Mouse (Mus musculus) heart, embryonic 13.5 days (tissue): ENCODE measurements at regions not wholly inside any gene's neighbourhood (a gene's known extent, or its start where the extent isn't known, plus 50 kb on each side); places are given as distances from the start of the nearest gene placed in this dataset.
A peak's percentile ranks its signal among the peaks of the same experiment; 100 is the strongest.

Experiments used
- ATAC-seq: fragments of 200-750 bp; cut with Nextera tagmentation; 2 replicates; pipeline ENCODE4 v1.8.0; 2017; ENCODE audit warnings: moderate TSS enrichment; ENCODE audit not compliant: insufficient number of reproducible peaks, low FRiP score, low TSS enrichment; ENCODE audit errors: extremely low read depth
- H3K27ac ChIP-seq: fragments of 300-500 bp; sonication (generic); replicated peaks from 2 replicates; pipeline ENCODE4 v1.5.1; 2015; ENCODE audit warnings: moderate library complexity, mild to moderate bottlenecking, inconsistent platforms
- H3K27me3 ChIP-seq: fragments of 300-500 bp; sonication (generic); replicated peaks from 2 replicates; pipeline ENCODE4 v1.6.1; 2015; ENCODE audit warnings: mild to moderate bottlenecking, inconsistent platforms
- H3K36me3 ChIP-seq: fragments of 300-500 bp; sonication (generic); 2 replicates; pipeline ENCODE4 v1.6.1; 2015; ENCODE audit warnings: mild to moderate bottlenecking, inconsistent platforms
- H3K4me1 ChIP-seq: fragments of 300-500 bp; sonication (generic); 2 replicates; pipeline ENCODE4 v1.6.1; 2015; ENCODE audit warnings: inconsistent platforms
- H3K4me2 ChIP-seq: fragments of 300-500 bp; sonication (generic); 2 replicates; pipeline ENCODE4 v1.6.1; 2015; ENCODE audit warnings: inconsistent platforms, mild to moderate bottlenecking, moderate library complexity
- H3K4me3 ChIP-seq: fragments of 300-500 bp; sonication (generic); 2 replicates; pipeline ENCODE4 v1.5.1; 2015; ENCODE audit warnings: moderate library complexity, mild to moderate bottlenecking, inconsistent platforms
- H3K9ac ChIP-seq: fragments of 300-500 bp; sonication (generic); 2 replicates; pipeline ENCODE4 v1.6.1; 2015; ENCODE audit warnings: inconsistent platforms, mild to moderate bottlenecking, moderate library complexity
- H3K9me3 ChIP-seq: fragments of 300-500 bp; sonication (generic); 2 replicates; pipeline ENCODE4 v1.6.1; 2016; ENCODE audit warnings: inconsistent platforms
- WGBS: fragments of 180-500 bp; shearing (Covaris S2); methylation state at CpG from one replicate; pipeline ENCODE4 v1.1.7; 2015; ENCODE audit warnings: mixed read lengths; 5-methylcytosine and 5-hydroxymethylcytosine counted together

DNA sequence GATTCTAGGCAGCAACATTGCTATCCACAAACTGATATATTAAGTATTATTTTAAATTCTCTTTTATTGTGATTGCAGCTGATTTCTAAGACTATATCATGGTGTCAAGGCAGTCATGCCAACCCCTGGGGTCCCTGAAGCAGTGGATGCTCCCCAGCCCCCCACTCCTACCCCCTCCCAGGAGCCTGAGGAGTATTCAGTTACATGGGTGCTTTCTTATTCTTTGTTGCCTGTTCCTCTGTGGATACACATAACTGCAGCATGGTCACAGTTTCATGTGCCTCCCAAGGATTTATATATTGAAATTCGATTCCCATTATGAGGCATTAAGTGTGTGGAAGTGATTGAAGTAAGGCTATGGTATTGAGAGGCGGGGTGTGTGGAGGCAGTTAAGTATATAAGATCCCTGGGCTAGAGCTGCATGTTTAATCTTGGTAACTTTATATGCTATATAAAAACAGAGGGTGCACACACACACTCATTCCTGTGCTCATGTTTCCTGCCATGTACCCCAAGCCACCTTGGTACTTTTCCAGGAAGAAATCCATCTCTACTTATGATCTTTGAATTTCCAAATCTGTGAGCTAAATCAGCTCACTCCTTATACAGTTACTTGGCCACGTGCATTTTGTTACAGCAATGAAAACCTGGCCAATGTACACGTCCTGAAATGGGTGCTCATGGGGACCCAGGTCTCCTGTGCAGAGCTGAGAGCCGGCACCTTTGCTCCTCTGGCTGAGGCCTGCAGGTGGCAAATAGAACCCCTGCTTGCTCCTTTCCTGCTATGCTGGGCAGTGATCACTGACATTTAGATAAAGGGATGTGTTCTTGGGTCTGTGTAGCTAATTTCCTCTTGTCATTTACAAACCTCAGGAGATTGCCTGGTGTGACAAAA is 259.0 kb downstream of the Nek10 start:
- H3K27me3 ChIP-seq = no peaks in the 10 kb centered on the region
- no peaks in the 10 kb centered on the region for H3K9me3 ChIP-seq
- ATAC-seq = no peak
- no peak overlapping the region for H3K9ac ChIP-seq
- no peaks in the 10 kb centered on the region for H3K36me3 ChIP-seq
- H3K27ac ChIP-seq = peak overlapping the region; percentile 55
- H3K4me2 ChIP-seq = no peak overlapping the region
- 53% methylated on average over 5 of the region's 5 CpGs for WGBS
- H3K4me3 ChIP-seq = no peak overlapping the region
- H3K4me1 ChIP-seq = peaks cover 8% of the 10 kb centered on the region

GRCm38 (mm10) chr14:15062861-15063418 is 259.7 kb downstream of the Nek10 start:
- H3K9me3 ChIP-seq = no peaks in the 10 kb centered on the region
- no peaks in the 10 kb centered on the region for H3K27me3 ChIP-seq
- peak overlapping the region; percentile 55 for H3K27ac ChIP-seq
- WGBS = 36% methylated on average over 4 of the region's 4 CpGs
- no peak overlapping the region for H3K4me2 ChIP-seq
- no peak for ATAC-seq
- H3K4me3 ChIP-seq = no peak overlapping the region
- H3K4me1 ChIP-seq = peaks cover 8% of the 10 kb centered on the region
- no peaks in the 10 kb centered on the region for H3K36me3 ChIP-seq
- no peak overlapping the region for H3K9ac ChIP-seq

GRCm38 (mm10) chr14:15064991-15065525 is 261.8 kb downstream of the Nek10 start:
- WGBS = 58% methylated on average over 5 of the region's 5 CpGs
- no peak overlapping the region for H3K4me2 ChIP-seq
- H3K9me3 ChIP-seq = no peaks in the 10 kb centered on the region
- H3K4me3 ChIP-seq = no peak overlapping the region
- no peak overlapping the region for H3K27ac ChIP-seq
- H3K36me3 ChIP-seq = no peaks in the 10 kb centered on the region
- peaks cover 8% of the 10 kb centered on the region for H3K4me1 ChIP-seq
- H3K27me3 ChIP-seq = no peaks in the 10 kb centered on the region
- ATAC-seq = no peak
- H3K9ac ChIP-seq = no peak overlapping the region

DNA sequence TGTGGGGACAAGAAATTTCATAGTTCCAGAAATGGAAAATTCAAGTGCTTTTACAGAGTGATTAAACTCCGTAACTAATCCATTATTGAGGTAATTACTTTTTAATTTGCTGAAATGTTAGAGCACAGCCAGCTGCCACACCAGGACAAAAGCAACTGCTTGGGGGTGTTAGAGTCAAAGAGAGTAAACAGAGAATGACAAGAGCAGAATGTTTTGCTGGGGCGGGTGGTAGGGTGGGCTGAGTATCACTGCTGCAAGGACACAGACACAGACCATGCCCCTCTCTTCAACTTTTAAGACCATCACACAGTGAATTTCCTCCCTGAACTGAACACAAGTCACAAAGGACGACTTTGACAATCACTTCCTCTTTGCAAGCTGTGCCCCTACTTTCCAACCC is 272.7 kb downstream of the Nek10 start:
- ATAC-seq = no peak
- Histone ChIP-seq H3K4me2 (no peak overlapping the region), H3K27ac (no peak overlapping the region), H3K36me3 (no peaks in the 10 kb centered on the region), H3K4me3 (no peak overlapping the region), H3K9ac (no peak overlapping the region), H3K9me3 (no peaks in the 10 kb centered on the region), H3K4me1 (no peaks in the 10 kb centered on the region), H3K27me3 (no peaks in the 10 kb centered on the region)
- 40% methylated on average over 3 of the region's 3 CpGs for WGBS

GRCm38 (mm10) chr14:15082889-15083288 is 279.7 kb downstream of the Nek10 start:
- no peak overlapping the region for H3K4me3 ChIP-seq
- H3K27ac ChIP-seq = no peak overlapping the region
- H3K36me3 ChIP-seq = no peaks in the 10 kb centered on the region
- H3K9me3 ChIP-seq = no peaks in the 10 kb centered on the region
- no peaks in the 10 kb centered on the region for H3K27me3 ChIP-seq
- no peak for ATAC-seq
- no peak overlapping the region for H3K4me2 ChIP-seq
- H3K9ac ChIP-seq = no peak overlapping the region
- H3K4me1 ChIP-seq = no peaks in the 10 kb centered on the region
- 79% methylated on average over 2 of the region's 2 CpGs for WGBS

GRCm38 (mm10) chr14:15083812-15084211 is 280.6 kb downstream of the Nek10 start:
- no peak overlapping the region for H3K27ac ChIP-seq
- H3K36me3 ChIP-seq = no peaks in the 10 kb centered on the region

GRCm38 (mm10) chr14:15087061-15087460 is 283.8 kb downstream of the Nek10 start:
- Histone ChIP-seq H3K4me3 (no peak overlapping the region), H3K4me1 (no peaks in the 10 kb centered on the region), H3K27ac (no peak overlapping the region), H3K36me3 (no peaks in the 10 kb centered on the region), H3K9me3 (no peaks in the 10 kb centered on the region), H3K9ac (no peak overlapping the region), H3K4me2 (no peak overlapping the region), H3K27me3 (no peaks in the 10 kb centered on the region)
- 50% methylated on average over 5 of the region's 5 CpGs for WGBS
- no peak for ATAC-seq

More at GRCm38 (mm10) chr14:15083812-15084211, 280.6 kb downstream of the Nek10 start:
- Histone ChIP-seq H3K9ac (no peak overlapping the region), H3K9me3 (no peaks in the 10 kb centered on the region), H3K27me3 (no peaks in the 10 kb centered on the region), H3K4me3 (no peak overlapping the region), H3K4me1 (no peaks in the 10 kb centered on the region), H3K4me2 (no peak overlapping the region)
- 37% methylated on average over 1 of the region's 1 CpGs for WGBS
- ATAC-seq = no peak

DNA sequence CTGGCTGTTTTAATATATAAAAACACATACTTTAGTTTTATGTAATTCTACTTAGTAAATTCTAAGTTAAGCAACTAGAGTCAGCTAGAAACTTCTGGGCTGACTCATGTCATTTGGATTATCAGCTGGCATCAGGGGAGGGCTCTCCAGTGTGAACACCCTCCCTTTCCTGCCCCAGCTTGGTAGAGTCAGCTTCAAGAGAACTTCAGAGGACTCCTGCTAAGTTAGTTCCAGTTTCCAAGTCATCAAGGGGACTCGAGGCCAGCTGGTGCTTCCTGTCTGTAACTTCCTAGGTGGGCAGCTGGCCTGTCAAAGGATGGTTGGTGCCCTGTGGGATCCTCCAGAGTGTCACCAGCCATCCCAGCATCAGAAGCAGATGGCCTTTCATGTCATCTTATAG is 293.6 kb downstream of the Nek10 start:
- Histone ChIP-seq H3K4me2 (no peak overlapping the region), H3K4me3 (no peak overlapping the region), H3K4me1 (no peaks in the 10 kb centered on the region), H3K9me3 (no peaks in the 10 kb centered on the region), H3K27ac (no peak overlapping the region), H3K36me3 (no peaks in the 10 kb centered on the region), H3K27me3 (no peaks in the 10 kb centered on the region), H3K9ac (no peak overlapping the region)
- no peak for ATAC-seq
- 38% methylated on average over 1 of the region's 1 CpGs for WGBS

- no peak for ATAC-seq
- Histone ChIP-seq H3K4me1 (no peaks in the 10 kb centered on the region), H3K4me2 (no peak overlapping the region), H3K9me3 (no peaks in the 10 kb centered on the region), H3K27ac (no peak overlapping the region), H3K27me3 (no peaks in the 10 kb centered on the region), H3K36me3 (no peaks in the 10 kb centered on the region), H3K9ac (no peak overlapping the region), H3K4me3 (no peak overlapping the region)
These were observed 296.7 kb downstream of the Nek10 start for GRCm38 (mm10) chr14:15099909-15100308.

DNA sequence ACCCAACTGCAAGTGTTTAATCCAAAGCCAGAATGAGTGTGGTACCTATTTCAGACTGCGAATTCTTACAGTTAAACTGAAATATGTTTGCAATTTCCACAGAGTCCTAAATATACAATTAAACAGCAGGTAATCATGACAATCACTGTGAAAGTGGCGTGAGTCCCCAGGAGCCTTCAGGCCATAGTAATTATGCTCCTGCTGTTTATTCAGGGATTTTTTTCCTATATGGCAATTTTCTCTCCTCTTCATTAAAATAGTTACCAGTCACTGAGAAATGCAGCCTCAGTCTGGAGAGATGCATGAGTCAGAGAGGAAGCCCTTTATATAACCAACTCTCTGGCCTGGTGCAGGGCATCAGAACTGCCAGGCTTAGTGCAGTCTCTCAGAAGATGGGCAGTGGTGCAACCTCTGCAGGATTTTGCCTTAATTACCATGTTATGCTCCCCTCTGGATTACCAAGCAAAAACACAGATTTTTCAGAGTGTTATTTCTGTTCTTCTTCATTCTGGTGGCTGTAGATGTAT is 304.6 kb downstream of the Nek10 start:
- Histone ChIP-seq H3K4me1 (no peaks in the 10 kb centered on the region), H3K4me3 (no peak overlapping the region), H3K4me2 (no peak overlapping the region), H3K9ac (no peak overlapping the region), H3K9me3 (no peaks in the 10 kb centered on the region), H3K27me3 (no peaks in the 10 kb centered on the region), H3K36me3 (no peaks in the 10 kb centered on the region), H3K27ac (no peak overlapping the region)
- WGBS = 69% methylated on average over 2 of the region's 2 CpGs
- no peak for ATAC-seq

- 35% methylated on average over 2 of the region's 2 CpGs for WGBS
- Histone ChIP-seq H3K4me2 (no peak overlapping the region), H3K36me3 (no peaks in the 10 kb centered on the region), H3K9me3 (no peaks in the 10 kb centered on the region), H3K4me1 (no peaks in the 10 kb centered on the region), H3K27me3 (no peaks in the 10 kb centered on the region), H3K4me3 (no peak overlapping the region), H3K27ac (no peak overlapping the region), H3K9ac (no peak overlapping the region)
- no peak for ATAC-seq
These were observed 316.5 kb downstream of the Nek10 start for GRCm38 (mm10) chr14:15119745-15120144.
